Mouse (Mus musculus): Measurements from ENCODE around the gene St3gal4. TPM values are rescaled to one million over a fixed set of nuclear protein-coding genes. Genes with fewer than 3 reads are reported as not detected.

St3gal4 gene
- total and polyA plus RNA-seq, 3 experiments: 54.2 to 56.3 TPM; not detected in 1

DNA sequence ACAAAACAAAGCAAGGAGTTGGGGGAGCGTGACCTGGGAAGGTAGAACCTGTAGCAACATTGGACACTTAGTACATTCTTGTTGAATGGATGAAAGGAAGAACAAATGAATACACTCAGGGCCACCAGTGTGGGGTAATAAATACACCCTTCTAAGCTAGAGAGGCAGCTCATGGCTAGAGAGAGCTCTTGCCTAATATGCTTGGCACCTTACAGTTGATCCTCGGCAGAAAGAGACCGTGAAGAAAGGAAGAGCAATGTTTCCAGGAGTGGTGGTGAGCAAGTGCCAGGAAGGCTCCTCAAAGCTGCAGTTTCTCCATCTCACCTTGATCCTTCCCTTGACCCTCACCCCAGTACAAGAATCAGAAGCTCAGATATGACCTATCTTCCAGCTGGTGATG, 9.5 kb upstream of the St3gal4 start:
- TF ChIP-seq ZNF384 (IDR thresholded peaks at IDR 0.05; ENCODE audit: low read depth, low read length) (no peak), MEF2A (IDR thresholded peaks at IDR 0.05; ENCODE audit: extremely low read depth, insufficient replicate concordance, low read depth, low read length, poor library complexity, severe bottlenecking) (no peak), SIN3A (IDR thresholded peaks at IDR 0.05; ENCODE audit: low read length) (no peak)
- no peak for DNase-seq (ENCODE audit: low read depth, low spot score)
- H3K27me3 ChIP-seq (ENCODE audit: control insufficient read depth in 1 of 2, insufficient read depth in 2 of 2, low read length in 2 of 2): no peaks in the 10 kb centered on the region
- H3K9ac ChIP-seq (ENCODE audit: control insufficient read depth, low read depth, low read length, poor library complexity, severe bottlenecking): no peak overlapping the region
- H3K36me3 ChIP-seq (ENCODE audit: control insufficient read depth in 1 of 2, insufficient read depth in 2 of 2, low read length in 2 of 2): peaks cover 3 to 12% of the 10 kb centered on the region in 2 experiments; a peak in 2 of 4 replicates
- no peak overlapping the region for H3K27ac ChIP-seq (ENCODE audit: control insufficient read depth, low read depth, low read length)
- H3K79me2 ChIP-seq (ENCODE audit: control insufficient read depth, insufficient read depth, low read length, poor library complexity): no peaks in the 10 kb centered on the region
- no peaks in the 10 kb centered on the region for H3K9me3 ChIP-seq (replicated peaks; ENCODE audit: insufficient read depth, low read length)
- H3K4me3 ChIP-seq (ENCODE audit: control insufficient read depth in 1 of 2, insufficient read depth in 1 of 2, low read depth in 2 of 2, low read length in 2 of 2): no peak overlapping the region
- H3K4me1 ChIP-seq (ENCODE audit: control insufficient read depth in 1 of 2, insufficient read depth in 2 of 2, low read length in 2 of 2): peaks cover 0 to 16% of the 10 kb centered on the region in 2 experiments; a peak in 3 of 4 replicates

DNA sequence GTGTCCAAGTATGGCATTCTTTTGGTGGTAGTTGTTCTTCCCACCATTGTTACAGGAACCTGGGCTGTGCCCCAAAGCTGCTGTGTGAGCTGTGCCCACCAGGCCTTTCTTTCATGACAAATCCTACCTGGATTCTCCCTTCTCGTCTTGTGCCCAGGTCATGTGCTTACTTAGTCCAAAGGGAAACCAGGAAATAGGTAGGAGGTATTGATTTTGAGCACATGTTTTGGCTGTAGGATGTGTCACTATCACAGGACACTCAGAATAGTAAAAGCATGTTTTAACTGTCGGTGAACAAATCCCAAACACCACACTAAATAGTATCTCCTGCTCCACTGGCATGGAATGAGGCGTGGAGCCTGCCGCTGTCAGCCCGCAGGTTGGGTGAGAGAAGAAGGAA, 8.5 kb upstream of the St3gal4 start:
- DNase-seq (ENCODE audit: low read depth, low spot score): no peak
- no peak overlapping the region for H3K4me3 ChIP-seq (ENCODE audit: control insufficient read depth in 1 of 2, insufficient read depth in 1 of 2, low read depth in 2 of 2, low read length in 2 of 2)
- no peaks in the 10 kb centered on the region for H3K9me3 ChIP-seq (replicated peaks; ENCODE audit: insufficient read depth, low read length)
- H3K4me1 ChIP-seq (ENCODE audit: control insufficient read depth in 1 of 2, insufficient read depth in 2 of 2, low read length in 2 of 2): peaks cover 8 to 26% of the 10 kb centered on the region in 2 experiments
- TF ChIP-seq MAFK (IDR thresholded peaks at IDR 0.05; ENCODE audit: borderline replicate concordance, low read depth, low read length) (no peak), RCOR1 (IDR thresholded peaks at IDR 0.05; ENCODE audit: low read depth, low read length) (no peak), GABPA (IDR thresholded peaks at IDR 0.05; ENCODE audit: low read depth, low read length) (no peak), SIN3A (IDR thresholded peaks at IDR 0.05; ENCODE audit: low read length) (no peak), CHD2 (IDR thresholded peaks at IDR 0.05; ENCODE audit: low read length) (no peak), POLR2AphosphoS2 (IDR thresholded peaks at IDR 0.05; ENCODE audit: low read length) (no peak), KAT2A (conservative IDR thresholded peaks at IDR 0.05; ENCODE audit: low read depth, low read length) (no peak)
- H3K36me3 ChIP-seq (ENCODE audit: control insufficient read depth in 1 of 2, insufficient read depth in 2 of 2, low read length in 2 of 2): peaks cover 3 to 22% of the 10 kb centered on the region in 2 experiments; a peak in 2 of 4 replicates
- no peaks in the 10 kb centered on the region for H3K27me3 ChIP-seq (ENCODE audit: control insufficient read depth in 1 of 2, insufficient read depth in 2 of 2, low read length in 2 of 2)
- H3K27ac ChIP-seq (ENCODE audit: control insufficient read depth, low read depth, low read length): no peak overlapping the region
- no peaks in the 10 kb centered on the region for H3K79me2 ChIP-seq (ENCODE audit: control insufficient read depth, insufficient read depth, low read length, poor library complexity)
- no peak overlapping the region for H3K9ac ChIP-seq (ENCODE audit: control insufficient read depth, low read depth, low read length, poor library complexity, severe bottlenecking)

DNA sequence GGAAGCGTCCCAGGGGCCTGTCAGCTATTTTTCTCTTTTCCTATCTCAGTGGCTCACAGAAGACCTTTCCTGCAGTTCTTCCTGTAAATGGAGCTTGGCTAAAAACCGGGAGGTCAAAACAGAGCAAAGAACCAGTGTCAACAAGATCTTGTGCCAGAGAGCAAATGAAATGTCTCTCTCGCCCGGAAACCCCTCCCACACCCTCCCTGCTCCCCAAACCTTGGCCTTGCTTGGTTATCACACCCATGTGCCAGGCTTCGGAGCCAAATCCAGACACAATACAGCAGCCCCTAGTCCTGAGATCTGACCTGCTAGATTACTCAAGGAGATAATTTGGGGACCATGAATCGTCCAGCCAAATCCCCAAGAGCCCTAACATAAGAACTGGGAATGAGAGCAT, 8.1 kb upstream of the St3gal4 start:
- H3K27me3 ChIP-seq (ENCODE audit: control insufficient read depth in 1 of 2, insufficient read depth in 2 of 2, low read length in 2 of 2): no peaks in the 10 kb centered on the region
- H3K4me3 ChIP-seq (ENCODE audit: control insufficient read depth in 1 of 2, insufficient read depth in 1 of 2, low read depth in 2 of 2, low read length in 2 of 2): no peak overlapping the region
- no peaks in the 10 kb centered on the region for H3K9me3 ChIP-seq (replicated peaks; ENCODE audit: insufficient read depth, low read length)
- no peaks in the 10 kb centered on the region for H3K79me2 ChIP-seq (ENCODE audit: control insufficient read depth, insufficient read depth, low read length, poor library complexity)
- no peak for DNase-seq (ENCODE audit: low read depth, low spot score)
- H3K36me3 ChIP-seq (ENCODE audit: control insufficient read depth in 1 of 2, insufficient read depth in 2 of 2, low read length in 2 of 2): peaks cover 3 to 25% of the 10 kb centered on the region in 2 experiments; a peak in 2 of 4 replicates
- peaks cover 8 to 30% of the 10 kb centered on the region in 2 experiments for H3K4me1 ChIP-seq (ENCODE audit: control insufficient read depth in 1 of 2, insufficient read depth in 2 of 2, low read length in 2 of 2)
- TF ChIP-seq HCFC1 (IDR thresholded peaks at IDR 0.05; ENCODE audit: low read depth, low read length) (no peak), E2F4 (IDR thresholded peaks at IDR 0.05; ENCODE audit: borderline replicate concordance, low read depth, low read length) (no peak), BHLHE40 (IDR thresholded peaks at IDR 0.05; ENCODE audit: borderline replicate concordance, low read depth, low read length) (no peak), ZKSCAN1 (IDR thresholded peaks at IDR 0.05; ENCODE audit: low read depth, low read length) (no peak), TAL1 (IDR thresholded peaks at IDR 0.05; ENCODE audit: low read length) (no peak), MYC (IDR thresholded peaks at IDR 0.05; ENCODE audit: low read depth, low read length) (no peak), TBP (IDR thresholded peaks at IDR 0.05; ENCODE audit: low read depth, low read length) (no peak), USF2 (IDR thresholded peaks at IDR 0.05; ENCODE audit: borderline replicate concordance in 1 of 2, insufficient read depth in 1 of 2, low read depth in 1 of 2, low read length in 2 of 2) (no peak), SIN3A (IDR thresholded peaks at IDR 0.05; ENCODE audit: low read length) (no peak), ZMIZ1 (IDR thresholded peaks at IDR 0.05; ENCODE audit: low read depth, low read length) (no peak), MAZ (IDR thresholded peaks at IDR 0.05; ENCODE audit: low read depth, low read length) (no peak), USF1 (IDR thresholded peaks at IDR 0.05; ENCODE audit: low read depth, low read length) (no peak)
- no peak overlapping the region for H3K27ac ChIP-seq (ENCODE audit: control insufficient read depth, low read depth, low read length)
- H3K9ac ChIP-seq (ENCODE audit: control insufficient read depth, low read depth, low read length, poor library complexity, severe bottlenecking): no peak overlapping the region

Measured in MEL (cell line).